In the genomic region with DNA sequence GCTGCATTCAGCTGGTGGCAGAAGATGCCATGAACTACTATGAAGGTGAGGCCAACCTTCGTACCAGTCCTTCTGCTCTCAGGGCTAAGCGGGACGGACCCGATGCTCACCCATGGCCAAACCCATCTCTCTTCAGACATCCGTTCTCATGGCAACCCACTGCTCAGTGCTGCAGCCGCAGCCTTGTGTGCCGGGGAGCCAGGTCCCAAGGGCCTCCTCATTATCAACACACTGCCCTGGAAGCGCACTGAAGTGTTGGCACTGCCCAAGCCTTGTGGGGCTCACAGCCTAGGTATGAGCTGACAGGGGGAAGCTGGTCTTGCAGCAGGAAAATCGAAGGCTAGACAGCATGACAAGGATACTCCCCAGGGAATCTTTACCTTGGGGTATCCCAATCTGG, we compare ENCODE assay signal across 23 mouse cellular contexts. TPM values are rescaled to one million over a fixed set of nuclear protein-coding genes. Genes with fewer than 3 reads are reported as not detected.
DNase-seq lines count a peak whose midpoint lies in the region; ATAC-seq and TF ChIP-seq lines count a peak whose summit lies in the region.
"Had no signal": no experiment of that assay in that cellular context is flagged by ENCODE, and none has a peak within 500 bp of the region (broad histone marks: within the 10 kb centered on the region; RNA-seq: fewer than 3 reads in every experiment).

No protein-coding gene starts in this region.

- H3K4me2 ChIP-seq in midbrain, embryonic 11.5 days: no peak overlapping the region
- H3K4me2 ChIP-seq in midbrain, postnatal 0 days (ENCODE audit: low read depth, low read length, poor library complexity, severe bottlenecking): no peak overlapping the region
- no peak overlapping the region for H3K4me2 ChIP-seq in midbrain, embryonic 13.5 days (replicated peaks)
- H3K4me2 ChIP-seq in midbrain, embryonic 16.5 days (ENCODE audit: low read length): no peak overlapping the region

- 0 out of 2 replicates have a peak, but pooled peaks have one; percentile 5 for ATAC-seq in midbrain, embryonic 11.5 days (ENCODE audit: low FRiP score)
- ATAC-seq in midbrain, postnatal 0 days (ENCODE audit: low FRiP score): no peak
- 0 out of 2 replicates have a peak, but pooled peaks have one; percentile 7 for ATAC-seq in midbrain, embryonic 13.5 days
- ATAC-seq in midbrain, embryonic 16.5 days: no peak
- ATAC-seq: activated CD4-positive, CD25-positive, alpha-beta regulatory T cell, adult 4 months; CD4-positive, CD25-positive, alpha-beta regulatory T cell, adult 4 months; Patski had no signal

- peak; percentile 88 for DNase-seq in heart, adult 11 months
- no peak for DNase-seq in heart, postnatal 10 days
- peak; percentile 60 for DNase-seq in midbrain, embryonic 11.5 days (ENCODE audit: low spot score, missing footprints)
- no peak for DNase-seq in midbrain, postnatal 0 days (ENCODE audit: low spot score)
- peak; percentile 54 for DNase-seq in MN1 (ENCODE audit: low spot score)
- no peak for DNase-seq in lung, postnatal 36 days
- DNase-seq: adrenal gland, adult 2 months; adrenal gland, adult 8-10 months; adrenal gland, postnatal 10 days; adrenal gland, postnatal 14 days; adrenal gland, postnatal 25 days; adrenal gland, postnatal 36 days; B cell, adult 2 months; cerebellum, adult 11 months; cerebellum, adult 11-12 months; cerebellum, adult 18-20 months had no signal

- H3K9ac ChIP-seq in midbrain, embryonic 11.5 days (ENCODE audit: low read length): no peak overlapping the region
- no peak overlapping the region for H3K9ac ChIP-seq in midbrain, postnatal 0 days (replicated peaks; ENCODE audit: low read length, poor library complexity, severe bottlenecking)
- 0 out of 2 replicates have a peak overlapping the region, but pooled peaks have one; percentile 4 for H3K9ac ChIP-seq in midbrain, embryonic 13.5 days (replicated peaks)
- H3K9ac ChIP-seq in midbrain, embryonic 16.5 days (ENCODE audit: low read depth, low read length): no peak overlapping the region

- no peaks in the 10 kb centered on the region for H3K27me3 ChIP-seq in midbrain, embryonic 11.5 days (ENCODE audit: control insufficient read depth, insufficient read depth, low read length)
- no peaks in the 10 kb centered on the region for H3K27me3 ChIP-seq in midbrain, postnatal 0 days (ENCODE audit: insufficient read depth, low read length)
- H3K27me3 ChIP-seq in midbrain, embryonic 13.5 days: no peaks in the 10 kb centered on the region
- no peaks in the 10 kb centered on the region for H3K27me3 ChIP-seq in midbrain, embryonic 16.5 days (ENCODE audit: control insufficient read depth, insufficient read depth, low read depth, low read length)
- H3K27me3 ChIP-seq: CH12.LX, Patski had no signal

- intact Hi-C loops in heart, postnatal 10 days (cut with DNase I): no loop called here

- 87% methylated on average over 9 of the region's 9 CpGs for WGBS in midbrain, embryonic 11.5 days
- WGBS in midbrain, postnatal 0 days: 89% methylated on average over 9 of the region's 9 CpGs
- WGBS in midbrain, embryonic 13.5 days: 87% methylated on average over 9 of the region's 9 CpGs
- WGBS in midbrain, embryonic 16.5 days: 89% methylated on average over 9 of the region's 9 CpGs

- H3K4me1 ChIP-seq in midbrain, embryonic 11.5 days (ENCODE audit: control insufficient read depth, insufficient read depth, low read length): no peaks in the 10 kb centered on the region
- no peaks in the 10 kb centered on the region for H3K4me1 ChIP-seq in midbrain, postnatal 0 days (ENCODE audit: insufficient read depth, low read length)
- no peaks in the 10 kb centered on the region for H3K4me1 ChIP-seq in midbrain, embryonic 13.5 days (replicated peaks)
- H3K4me1 ChIP-seq in midbrain, embryonic 16.5 days (ENCODE audit: control insufficient read depth, insufficient read depth, low read length): no peaks in the 10 kb centered on the region

- H3K9me3 ChIP-seq in midbrain, embryonic 11.5 days (ENCODE audit: control insufficient read depth, low read length): no peaks in the 10 kb centered on the region
- no peaks in the 10 kb centered on the region for H3K9me3 ChIP-seq in midbrain, postnatal 0 days (ENCODE audit: low read length)
- H3K9me3 ChIP-seq in midbrain, embryonic 13.5 days: no peaks in the 10 kb centered on the region
- H3K9me3 ChIP-seq in midbrain, embryonic 16.5 days (replicated peaks; ENCODE audit: control insufficient read depth, low read length, poor library complexity, severe bottlenecking): no peaks in the 10 kb centered on the region
- H3K9me3 ChIP-seq: G1E had no signal

- no peak overlapping the region for H3K4me3 ChIP-seq in midbrain, embryonic 11.5 days (ENCODE audit: low read depth, low read length)
- H3K4me3 ChIP-seq in midbrain, postnatal 0 days (ENCODE audit: low read depth, low read length): no peak overlapping the region
- no peak overlapping the region for H3K4me3 ChIP-seq in midbrain, embryonic 13.5 days (replicated peaks)
- H3K4me3 ChIP-seq in midbrain, embryonic 16.5 days (ENCODE audit: low read depth, low read length): no peak overlapping the region

- no peak overlapping the region for H3K27ac ChIP-seq in midbrain, embryonic 11.5 days (ENCODE audit: low read depth, low read length)
- no peak overlapping the region for H3K27ac ChIP-seq in midbrain, postnatal 0 days (ENCODE audit: low read depth, low read length)
- no peak overlapping the region for H3K27ac ChIP-seq in midbrain, embryonic 13.5 days
- no peak overlapping the region for H3K27ac ChIP-seq in midbrain, embryonic 16.5 days (ENCODE audit: low read length)

- H3K36me3 ChIP-seq in midbrain, embryonic 11.5 days (ENCODE audit: control insufficient read depth, insufficient read depth, low read length): peaks cover 11% of the 10 kb centered on the region; the same call in 1 of the 2 replicates
- peaks cover 78% of the 10 kb centered on the region for H3K36me3 ChIP-seq in midbrain, postnatal 0 days (ENCODE audit: insufficient read depth, low read length)
- H3K36me3 ChIP-seq in midbrain, embryonic 13.5 days: peaks cover 95% of the 10 kb centered on the region
- H3K36me3 ChIP-seq in midbrain, embryonic 16.5 days (ENCODE audit: control insufficient read depth, insufficient read depth, low read length): peaks cover 31% of the 10 kb centered on the region

- TF ChIP-seq CTCF in midbrain, postnatal 0 days (IDR thresholded peaks at IDR 0.05): no peak

RNA-seq across cellular contexts. Expression of a gene that starts 8.6 kb away (rescaled TPM):
- 10 to 100 TPM; 50.7 to 55.5 TPM for total RNA-seq in heart, postnatal 10 days (2021)
- 17.5 and 18.0 TPM in 2 replicates for polyA plus RNA-seq in midbrain, embryonic 11.5 days (2014; fragmentation: Nextera tagmentation; extraction: Ambion mirVana)
- 161 and 186 TPM in 2 replicates for total RNA-seq in midbrain, postnatal 0 days (2014; rRNA removed)
- polyA plus RNA-seq in midbrain, postnatal 0 days (2015; fragmentation: Nextera tagmentation; extraction: Ambion mirVana): 69.9 and 79.3 TPM in 2 replicates
- 69.3 and 70.0 TPM in 2 replicates for polyA plus RNA-seq in midbrain, embryonic 13.5 days (2015; fragmentation: Nextera tagmentation; extraction: Ambion mirVana)
- 94.0 TPM in 2 replicates for polyA plus RNA-seq in midbrain, embryonic 16.5 days (2015; fragmentation: Nextera tagmentation; extraction: Ambion mirVana)

RNA-seq across cellular contexts. Expression of a gene that starts 9.0 kb away (rescaled TPM):
- 1 to 10 TPM; 4.0 to 5.1 TPM for total RNA-seq in heart, postnatal 10 days (2021)
- 5.8 and 5.9 TPM in 2 replicates for polyA plus RNA-seq in midbrain, embryonic 11.5 days (2014; fragmentation: Nextera tagmentation; extraction: Ambion mirVana)
- total RNA-seq in midbrain, postnatal 0 days (2014; rRNA removed): 6.1 and 7.8 TPM in 2 replicates
- polyA plus RNA-seq in midbrain, postnatal 0 days (2015; fragmentation: Nextera tagmentation; extraction: Ambion mirVana): 6.2 TPM in 2 replicates
- 10.4 TPM in 2 replicates for polyA plus RNA-seq in midbrain, embryonic 13.5 days (2015; fragmentation: Nextera tagmentation; extraction: Ambion mirVana)
- polyA plus RNA-seq in midbrain, embryonic 16.5 days (2015; fragmentation: Nextera tagmentation; extraction: Ambion mirVana): 8.2 and 8.6 TPM in 2 replicates

RNA-seq across cellular contexts. Expression of a gene that starts 19.0 kb away (rescaled TPM):
- total RNA-seq in heart, postnatal 10 days (2021): 10 to 100 TPM; 34.6 to 35.8 TPM
- 91.6 and 100.0 TPM in 2 replicates for polyA plus RNA-seq in midbrain, embryonic 11.5 days (2014; fragmentation: Nextera tagmentation; extraction: Ambion mirVana)
- total RNA-seq in midbrain, postnatal 0 days (2014; rRNA removed): 56.9 and 72.8 TPM in 2 replicates
- 184 and 201 TPM in 2 replicates for polyA plus RNA-seq in midbrain, postnatal 0 days (2015; fragmentation: Nextera tagmentation; extraction: Ambion mirVana)
- polyA plus RNA-seq in midbrain, embryonic 13.5 days (2015; fragmentation: Nextera tagmentation; extraction: Ambion mirVana): 169 and 177 TPM in 2 replicates
- 191 and 202 TPM in 2 replicates for polyA plus RNA-seq in midbrain, embryonic 16.5 days (2015; fragmentation: Nextera tagmentation; extraction: Ambion mirVana)

Comparison
In these comparisons a context has a peak if more than half of its experiments do, and no peak if none do; other contexts are left out.
1. DNase-seq: peak in heart, adult 11 months (single experiment), midbrain, embryonic 11.5 days (single experiment) and MN1 (single experiment); none in heart, postnatal 10 days (0 of 2), midbrain, postnatal 0 days (single experiment) and lung, postnatal 36 days (single experiment).
2. ATAC-seq: peak in midbrain, embryonic 11.5 days (single experiment) and midbrain, embryonic 13.5 days (single experiment); none in midbrain, postnatal 0 days (single experiment) and midbrain, embryonic 16.5 days (single experiment).